Mouse (Mus musculus) intestine, embryonic 16.5 days (tissue): ENCODE measurements around the gene Mybpc2. TPM values are rescaled to one million over a fixed set of nuclear protein-coding genes. Genes with fewer than 3 reads are reported as not detected.

Experiments used
- ATAC-seq: fragments of 200-750 bp; cut with Nextera tagmentation; 2 replicates; pipeline ENCODE4 v1.8.0; 2017; ENCODE audit warnings: moderate TSS enrichment, moderate library complexity
- H3K27ac ChIP-seq: fragments of 300-500 bp; sonication (generic); 2 replicates; pipeline ENCODE4 v1.5.1; 2014; ENCODE audit warnings: mild to moderate bottlenecking, low read length
- H3K27me3 ChIP-seq: fragments of 300-500 bp; sonication (generic); replicated peaks from 2 replicates; pipeline ENCODE4 v1.6.1; 2014; ENCODE audit warnings: low read length, control low read depth, mixed read lengths; ENCODE audit not compliant: control insufficient read depth, insufficient read depth
- H3K36me3 ChIP-seq: fragments of 300-500 bp; sonication (generic); 2 replicates; pipeline ENCODE4 v1.6.1; 2014; ENCODE audit warnings: low read length, control low read depth; ENCODE audit not compliant: control insufficient read depth, insufficient read depth
- H3K4me1 ChIP-seq: fragments of 300-500 bp; sonication (generic); 2 replicates; pipeline ENCODE4 v1.6.1; 2014; ENCODE audit warnings: low read length, control low read depth, mixed read lengths; ENCODE audit not compliant: control insufficient read depth, insufficient read depth
- H3K4me2 ChIP-seq: fragments of 300-500 bp; sonication (generic); 2 replicates; pipeline ENCODE4 v1.6.1; 2014; ENCODE audit warnings: low read depth, low read length, control low read depth
- H3K4me3 ChIP-seq: fragments of 300-500 bp; sonication (generic); 2 replicates; pipeline ENCODE4 v1.5.1; 2014; ENCODE audit warnings: mild to moderate bottlenecking, low read length
- H3K9ac ChIP-seq: fragments of 300-500 bp; sonication (generic); 2 replicates; pipeline ENCODE4 v1.6.1; 2014; ENCODE audit warnings: low read depth, low read length
- H3K9me3 ChIP-seq: fragments of 300-500 bp; sonication (generic); 2 replicates; pipeline ENCODE4 v1.6.1; 2016; ENCODE audit warnings: low read length, control low read depth; ENCODE audit not compliant: control insufficient read depth
- WGBS: fragments of 180-500 bp; shearing (Covaris S2); extraction: QIAGEN DNeasy Blood & Tissue Kit; methylation state at CpG from one replicate; pipeline ENCODE4 v1.1.7; 2014; 5-methylcytosine and 5-hydroxymethylcytosine counted together
- polyA plus RNA-seq: library from polyadenylated mRNA; unstranded; fragments of >200 nt; fragmentation: Nextera tagmentation; extraction: Ambion mirVana; gene quantifications from 2 replicates; pipeline ENCODE4 v1.2.1, GENCODE M21; 2015

Gene Mybpc2
- polyA plus RNA-seq, 1 experiment from 2014 or later = 0.45 TPM

DNA sequence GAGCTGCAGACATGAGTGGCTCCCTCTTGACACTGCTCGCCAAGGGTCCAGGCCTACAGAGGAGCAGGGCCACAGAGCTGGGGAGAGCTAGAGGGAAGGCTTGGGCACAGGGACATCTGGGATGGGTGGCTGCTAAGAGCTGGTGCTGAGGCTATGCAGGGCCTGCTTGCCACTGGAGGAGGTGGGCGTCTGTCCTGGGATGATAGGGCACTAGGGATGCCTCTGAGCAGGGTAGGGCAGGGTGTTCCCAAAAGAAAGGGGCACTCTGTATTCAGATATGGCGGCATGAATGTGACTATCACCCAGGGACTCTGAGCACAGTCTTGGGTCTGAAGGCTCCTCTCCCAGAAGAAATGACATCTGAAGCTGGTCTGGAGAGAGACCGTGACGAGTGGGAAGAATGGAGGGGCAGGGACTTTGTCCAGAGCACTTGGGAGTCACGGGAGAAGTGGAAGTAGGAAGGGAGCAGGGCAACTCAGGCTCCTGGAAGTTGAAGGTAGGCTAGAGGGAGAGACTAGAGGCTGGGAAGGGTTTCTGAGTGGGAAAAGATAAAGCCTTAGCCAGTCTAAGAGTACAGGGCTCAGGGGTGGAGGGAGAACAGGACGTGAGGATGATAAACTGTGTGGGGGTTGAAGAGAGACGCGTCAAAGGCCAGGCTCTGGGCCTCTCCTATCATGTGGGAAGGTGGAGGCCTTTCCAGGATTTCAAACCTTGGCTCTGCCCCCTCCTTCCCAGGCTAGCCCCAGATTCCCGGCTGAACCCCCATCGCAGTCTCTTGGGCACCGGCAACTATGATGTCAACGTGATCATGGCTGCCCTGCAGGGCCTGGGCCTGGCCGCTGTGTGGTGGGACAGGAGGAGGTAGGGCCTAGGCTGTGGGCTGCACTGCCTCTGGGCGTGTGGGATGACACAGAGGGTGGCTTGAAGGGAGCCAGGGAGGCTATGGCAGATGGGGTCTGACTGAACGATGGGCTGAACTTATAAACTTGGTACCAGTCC, 54.5 kb downstream of the Mybpc2 start:
- ATAC-seq = no peak
- Histone ChIP-seq H3K9ac (no peak overlapping the region), H3K27me3 (no peaks in the 10 kb centered on the region; the same call in 1 of the 2 replicates), H3K36me3 (0 out of 2 replicates have a peak, but pooled peaks cover 4% of the 10 kb centered on the region), H3K9me3 (no peaks in the 10 kb centered on the region), H3K27ac (no peak overlapping the region), H3K4me1 (peaks cover 25% of the 10 kb centered on the region), H3K4me2 (no peak overlapping the region), H3K4me3 (no peak overlapping the region)
- 86% methylated on average over 16 of the region's 16 CpGs for WGBS

DNA sequence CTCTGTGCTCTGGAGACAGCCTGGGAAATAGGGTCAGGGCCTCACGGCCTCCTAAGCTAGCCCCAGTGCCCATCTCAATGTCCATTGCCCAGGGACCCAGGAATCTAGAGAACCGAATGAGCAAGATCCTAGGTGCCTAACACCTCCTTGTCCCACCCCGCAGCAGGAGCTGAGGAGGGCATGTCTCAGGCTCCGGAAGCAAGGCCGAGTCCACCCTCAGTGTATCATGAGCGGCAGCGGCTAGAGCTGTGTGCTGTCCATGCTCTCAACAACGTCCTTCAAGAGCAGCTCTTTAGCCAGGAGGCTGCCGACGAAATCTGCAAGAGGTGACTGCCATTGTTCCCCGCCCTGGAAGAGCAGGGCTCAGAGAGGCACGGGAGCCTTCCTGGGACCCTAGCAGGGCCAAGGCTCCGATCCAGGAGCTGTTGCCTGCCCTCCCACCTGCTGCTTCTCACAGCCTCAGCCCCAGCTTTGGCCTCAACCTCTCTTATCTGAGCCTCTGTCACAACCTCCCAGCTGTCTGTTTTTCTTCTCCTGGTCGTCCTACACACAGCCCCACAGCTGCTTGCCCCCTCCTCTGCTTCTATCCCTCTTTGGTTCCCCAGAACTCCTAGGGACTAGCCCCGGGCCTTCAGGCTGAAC, 55.7 kb downstream of the Mybpc2 start:
- Histone ChIP-seq H3K36me3 (0 out of 2 replicates have a peak, but pooled peaks cover 4% of the 10 kb centered on the region), H3K4me1 (peaks cover 25% of the 10 kb centered on the region), H3K27ac (no peak overlapping the region), H3K4me2 (peak overlapping the region; percentile 85), H3K4me3 (peak overlapping the region; percentile 82), H3K9ac (peak overlapping the region; percentile 86), H3K9me3 (no peaks in the 10 kb centered on the region), H3K27me3 (peaks cover 5% of the 10 kb centered on the region)
- 55% methylated on average over 15 of the region's 15 CpGs for WGBS
- no peak for ATAC-seq

GRCm38 (mm10) chr7:44467811-44468411, 56.5 kb downstream of the Mybpc2 start, which contains the start of gene Josd2:
Josd2 (plus strand) TSS chr7:44467980.
- Histone ChIP-seq H3K4me3 (peak within 1 kb of the TSS; percentile 82), H3K27me3 (peaks cover 13% of the 10 kb centered on the region), H3K9ac (peak within 1 kb of the TSS; percentile 86), H3K27ac (no peak within 1 kb of the TSS), H3K36me3 (0 out of 2 replicates have a peak, but pooled peaks cover 4% of the 10 kb centered on the region), H3K4me2 (peak within 1 kb of the TSS; percentile 85), H3K4me1 (peaks cover 19% of the 10 kb centered on the region), H3K9me3 (no peaks in the 10 kb centered on the region)
- under 1% methylated on average over 42 of the region's 42 CpGs for WGBS
- ATAC-seq = peak; percentile 97

DNA sequence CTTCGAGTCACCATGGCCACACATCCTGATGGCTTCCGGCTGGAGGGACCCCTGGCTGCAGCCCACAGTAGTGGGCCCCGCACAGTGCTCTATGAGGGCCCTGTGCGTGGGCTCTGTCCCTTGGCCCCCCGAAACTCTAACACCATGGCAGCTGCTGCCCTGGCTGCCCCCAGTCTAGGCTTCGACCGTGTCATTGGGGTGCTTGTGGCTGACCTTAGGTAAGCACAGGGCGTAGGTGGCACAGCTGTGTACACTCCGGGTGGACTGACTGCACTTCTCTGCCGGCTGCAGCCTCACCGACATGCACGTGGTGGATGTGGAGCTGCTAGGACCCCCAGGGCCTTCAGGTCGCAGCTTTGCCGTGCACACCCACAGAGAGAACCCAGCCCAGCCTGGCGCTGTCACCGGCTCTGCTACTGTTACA, 57.6 kb downstream of the Mybpc2 start:
- Histone ChIP-seq H3K4me3 (no peak overlapping the region), H3K27me3 (peaks cover 23% of the 10 kb centered on the region), H3K36me3 (0 out of 2 replicates have a peak, but pooled peaks cover 4% of the 10 kb centered on the region), H3K9ac (no peak overlapping the region), H3K9me3 (no peaks in the 10 kb centered on the region), H3K27ac (no peak overlapping the region), H3K4me1 (peaks cover 20% of the 10 kb centered on the region), H3K4me2 (no peak overlapping the region)
- WGBS = 87% methylated on average over 16 of the region's 16 CpGs
- no peak for ATAC-seq

- ATAC-seq = no peak
- WGBS = 84% methylated on average over 10 of the region's 10 CpGs
- Histone ChIP-seq H3K36me3 (0 out of 2 replicates have a peak, but pooled peaks cover 4% of the 10 kb centered on the region), H3K27ac (no peak overlapping the region), H3K4me2 (no peak overlapping the region), H3K4me1 (peaks cover 20% of the 10 kb centered on the region), H3K4me3 (no peak overlapping the region), H3K9me3 (no peaks in the 10 kb centered on the region), H3K9ac (0 out of 2 replicates have a peak overlapping the region, but pooled peaks have one; percentile 10), H3K27me3 (peaks cover 30% of the 10 kb centered on the region)
Observed at GRCm38 (mm10) chr7:44466006-44466887, 58.2 kb downstream of the Mybpc2 start.

- no peak for ATAC-seq
- Histone ChIP-seq H3K27ac (no peak within 1 kb of the TSS), H3K9ac (0 out of 2 replicates have a peak within 1 kb of the TSS, but pooled peaks have one; percentile 10), H3K4me3 (no peak within 1 kb of the TSS), H3K9me3 (no peaks in the 10 kb centered on the region), H3K27me3 (peaks cover 36% of the 10 kb centered on the region), H3K36me3 (no peaks in the 10 kb centered on the region), H3K4me2 (peak within 1 kb of the TSS; percentile 2; the same call in 1 of the 2 replicates), H3K4me1 (peaks cover 20% of the 10 kb centered on the region)
- WGBS = 67% methylated on average over 2 of the region's 2 CpGs
Observed at GRCm38 (mm10) chr7:44465111-44465510, 59.3 kb downstream of the Mybpc2 start, which contains the start of gene Aspdh. Aspdh (plus strand) TSS chr7:44465391.

DNA sequence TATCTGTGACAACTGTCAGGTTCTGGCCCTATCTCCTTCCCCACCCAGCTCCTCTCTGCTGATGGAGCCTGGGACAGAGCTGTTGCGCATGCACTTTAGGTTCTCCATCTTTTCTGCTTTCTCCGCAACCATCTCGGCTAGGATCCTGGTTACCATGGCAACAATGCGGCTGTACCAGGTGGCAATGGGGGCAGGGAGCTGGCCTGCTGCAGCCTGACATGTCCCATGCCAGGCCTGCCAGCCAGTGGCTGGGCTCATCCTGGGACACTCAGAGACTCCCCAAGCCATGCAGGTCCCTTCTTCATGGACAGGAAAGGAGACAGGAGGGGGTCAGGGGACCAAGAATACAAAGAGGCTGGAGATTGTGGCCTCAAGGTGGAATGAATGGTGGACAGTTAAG, 59.9 kb downstream of the Mybpc2 start:
- no peak overlapping the region for H3K9ac ChIP-seq
- H3K4me2 ChIP-seq = no peak overlapping the region
- H3K4me3 ChIP-seq = no peak overlapping the region
- peaks cover 36% of the 10 kb centered on the region for H3K27me3 ChIP-seq
- H3K4me1 ChIP-seq = peaks cover 20% of the 10 kb centered on the region
- no peak for ATAC-seq
- H3K9me3 ChIP-seq = no peaks in the 10 kb centered on the region
- H3K36me3 ChIP-seq = no peaks in the 10 kb centered on the region
- H3K27ac ChIP-seq = no peak overlapping the region
- WGBS = 28% methylated on average over 4 of the region's 4 CpGs

DNA sequence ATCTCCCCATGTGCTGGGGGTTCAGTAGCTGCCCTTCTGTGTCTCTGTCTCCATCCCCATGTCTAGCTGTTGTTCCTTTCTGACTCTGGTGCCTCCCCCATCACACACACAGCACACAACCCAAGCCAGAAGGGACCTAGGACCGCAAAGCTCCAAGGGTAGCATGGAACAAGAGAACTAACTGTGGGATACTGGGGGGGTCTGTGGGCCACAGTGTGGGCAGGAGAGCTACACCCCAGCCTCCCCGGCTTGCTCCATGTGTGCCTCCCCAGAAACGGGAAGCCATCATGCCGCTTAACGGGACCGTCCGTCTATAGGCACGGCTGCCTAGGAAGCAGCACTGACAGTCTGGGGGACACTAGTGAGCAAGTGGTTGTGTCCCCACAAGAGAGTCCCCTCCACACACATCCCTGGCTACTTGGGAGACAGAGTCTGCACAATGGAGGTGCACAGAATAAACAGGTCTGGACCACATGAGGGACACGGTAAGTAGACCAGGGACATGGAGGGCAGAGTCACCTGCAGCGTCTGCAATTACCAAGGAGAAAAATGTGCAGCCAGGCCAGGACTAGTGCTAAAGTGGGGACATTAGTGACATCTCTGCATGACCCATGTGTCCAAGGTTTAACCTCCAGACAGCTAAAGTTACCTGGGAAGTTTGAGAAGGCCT, 60.8 kb downstream of the Mybpc2 start:
- H3K27me3 ChIP-seq = peaks cover 40% of the 10 kb centered on the region
- no peak for ATAC-seq
- H3K9ac ChIP-seq = no peak overlapping the region
- no peaks in the 10 kb centered on the region for H3K36me3 ChIP-seq
- no peak overlapping the region for H3K4me3 ChIP-seq
- no peaks in the 10 kb centered on the region for H3K9me3 ChIP-seq
- peaks cover 16% of the 10 kb centered on the region for H3K4me1 ChIP-seq
- 79% methylated on average over 10 of the region's 10 CpGs for WGBS
- no peak overlapping the region for H3K27ac ChIP-seq
- no peak overlapping the region for H3K4me2 ChIP-seq
